Mouse (Mus musculus) liver, embryonic 12.5 days (tissue): Measurements from ENCODE around the gene Bst2. TPM values are rescaled to one million over a fixed set of nuclear protein-coding genes. Genes with fewer than 3 reads are reported as not detected.

ENCODE experiments used
- ATAC-seq: fragments of 200-750 bp; cut with Nextera tagmentation; 2 replicates; pipeline ENCODE4 v1.8.0; 2017; ENCODE audit warnings: moderate number of reproducible peaks, mild to moderate bottlenecking, moderate library complexity
- H3K27ac ChIP-seq: fragments of 300-500 bp; sonication (generic); 2 replicates; pipeline ENCODE4 v1.5.1; 2016; ENCODE audit warnings: mild to moderate bottlenecking
- H3K27me3 ChIP-seq: fragments of 300-500 bp; sonication (generic); replicated peaks from 2 replicates; pipeline ENCODE4 v1.6.1; 2016; ENCODE audit warnings: mild to moderate bottlenecking, moderate library complexity
- H3K36me3 ChIP-seq: fragments of 300-500 bp; sonication (generic); 2 replicates; pipeline ENCODE4 v1.6.1; 2016; ENCODE audit warnings: mild to moderate bottlenecking, moderate library complexity
- H3K4me1 ChIP-seq: fragments of 300-500 bp; sonication (generic); 2 replicates; pipeline ENCODE4 v1.6.1; 2016
- H3K4me2 ChIP-seq: fragments of 300-500 bp; sonication (generic); 2 replicates; pipeline ENCODE4 v1.6.1; 2016; ENCODE audit warnings: mild to moderate bottlenecking, moderate library complexity
- H3K4me3 ChIP-seq: fragments of 300-500 bp; sonication (generic); 2 replicates; pipeline ENCODE4 v1.5.1; 2016; ENCODE audit warnings: mild to moderate bottlenecking, moderate library complexity
- H3K9ac ChIP-seq: fragments of 300-500 bp; sonication (generic); 2 replicates; pipeline ENCODE4 v1.6.1; 2016; ENCODE audit warnings: mild to moderate bottlenecking, moderate library complexity
- H3K9me3 ChIP-seq: fragments of 300-500 bp; sonication (generic); replicated peaks from 2 replicates; pipeline ENCODE4 v1.6.1; 2016; ENCODE audit warnings: mild to moderate bottlenecking, moderate library complexity
- WGBS: fragments of 180-500 bp; shearing (Covaris S2); methylation state at CpG from one replicate; pipeline ENCODE4 v1.1.7; 2016; ENCODE audit not compliant: insufficient replicate concordance; 5-methylcytosine and 5-hydroxymethylcytosine counted together
- polyA plus RNA-seq: library from polyadenylated mRNA; unstranded; fragments of >200 nt; fragmentation: Nextera tagmentation; extraction: Ambion mirVana; gene quantifications from 2 replicates; pipeline ENCODE4 v1.2.1, GENCODE M21; 2016

The Bst2 gene
- polyA plus RNA-seq, 1 experiment from 2014 or later = 29.4 TPM

DNA sequence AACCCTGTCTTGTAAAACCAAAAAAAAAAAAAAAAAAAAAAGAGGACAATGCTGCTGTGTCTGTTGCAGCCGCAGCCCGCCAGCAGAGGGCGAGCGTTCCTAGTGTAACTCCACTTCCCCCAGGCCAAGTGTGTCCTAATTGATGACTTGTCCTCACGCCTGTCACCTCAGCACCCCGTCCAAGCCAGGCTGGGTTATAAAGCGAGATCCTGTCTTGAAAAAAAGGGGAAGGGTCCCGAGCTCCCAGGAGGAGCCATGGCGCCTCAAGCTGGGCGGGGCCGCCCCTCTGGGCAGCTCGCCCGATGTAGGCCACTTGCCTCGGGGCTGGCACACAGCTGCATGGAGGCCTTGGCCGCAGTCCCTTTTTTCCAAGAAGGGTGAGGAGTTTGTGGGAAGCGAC, 42.2 kb downstream of the Bst2 start:
- no peak overlapping the region for H3K4me2 ChIP-seq
- 30% methylated on average over 16 of the region's 16 CpGs for WGBS

DNA sequence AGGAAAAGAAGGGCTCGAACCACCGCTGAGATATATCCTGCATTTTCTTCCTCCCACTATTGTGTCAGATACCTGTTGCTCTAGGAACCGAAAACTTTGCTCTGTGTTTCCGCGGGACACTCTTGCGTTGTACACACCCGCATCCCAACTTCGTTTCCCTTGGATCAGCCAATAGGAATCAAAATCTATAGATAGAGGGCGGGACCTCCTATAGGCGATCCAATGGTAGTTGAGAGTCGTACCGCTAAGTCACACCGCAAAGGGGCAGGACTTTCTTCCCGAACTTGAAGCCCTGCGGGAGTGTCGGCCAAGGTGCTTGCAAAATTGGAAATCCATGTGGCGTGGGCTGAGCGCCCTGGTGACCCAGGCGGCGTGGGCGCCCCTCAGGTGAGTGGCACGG, 48.8 kb downstream of the Bst2 start:
- Histone ChIP-seq H3K27ac (peak overlapping the region; percentile 82), H3K4me2 (peak overlapping the region; percentile 100), H3K9ac (peak overlapping the region; percentile 84), H3K4me1 (peaks cover 48% of the 10 kb centered on the region), H3K27me3 (peaks cover 7% of the 10 kb centered on the region; the same call in 1 of the 2 replicates), H3K9me3 (no peaks in the 10 kb centered on the region), H3K4me3 (peak overlapping the region; percentile 85), H3K36me3 (peaks cover 37% of the 10 kb centered on the region)
- under 1% methylated on average over 22 of the region's 22 CpGs for WGBS
- peak; percentile 85 for ATAC-seq

More for the DNA sequence above, 42.2 kb downstream of the Bst2 start:
- H3K9ac ChIP-seq = no peak overlapping the region
- H3K9me3 ChIP-seq = no peaks in the 10 kb centered on the region
- ATAC-seq = peak; percentile 20; the same call in 1 of the 2 replicates
- H3K27me3 ChIP-seq = no peaks in the 10 kb centered on the region
- peaks cover 52% of the 10 kb centered on the region for H3K4me1 ChIP-seq
- no peak overlapping the region for H3K4me3 ChIP-seq
- H3K27ac ChIP-seq = no peak overlapping the region
- peaks cover 46% of the 10 kb centered on the region for H3K36me3 ChIP-seq

DNA sequence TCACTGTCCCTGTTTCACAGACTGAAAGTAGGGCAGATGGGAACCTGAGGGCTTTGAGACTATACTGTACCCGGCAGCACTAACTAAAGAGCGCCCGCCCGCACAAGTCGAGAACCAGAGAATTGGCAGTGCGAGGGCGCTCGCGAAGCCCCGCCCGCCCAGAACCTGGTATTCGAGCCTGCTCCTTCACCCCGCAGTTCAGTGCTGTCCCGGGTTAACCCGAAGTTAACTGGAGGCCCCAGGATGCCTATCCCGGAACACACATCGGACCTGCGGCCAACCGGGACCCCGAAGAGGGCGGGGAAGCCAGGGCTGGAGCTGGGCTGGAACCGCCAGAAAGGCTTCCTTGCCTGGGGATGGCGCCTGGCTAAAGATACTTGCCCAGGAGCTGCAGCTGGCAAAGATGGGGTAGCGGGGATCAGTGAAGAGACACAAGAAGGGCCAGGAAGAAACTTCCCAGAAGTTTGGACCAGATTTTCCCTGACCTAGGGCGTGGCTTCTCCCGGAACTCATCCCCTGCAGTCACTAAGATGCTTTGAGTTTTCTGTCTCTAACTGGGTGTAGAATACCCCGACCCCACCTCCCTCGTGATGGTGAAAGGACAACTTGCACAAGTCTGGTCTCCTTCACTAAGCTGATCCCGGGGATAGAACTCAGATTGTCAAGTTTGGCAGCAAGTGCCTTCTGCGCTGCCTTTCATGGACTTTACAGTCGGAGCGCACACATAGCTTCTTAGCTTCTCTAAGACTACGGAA, 49.4 kb downstream of the Bst2 start, which contains the start of gene Gtpbp3:
Gene Gtpbp3, plus strand, starts transcription at position 413 of the 755 bp plus-strand sequence.
- Histone ChIP-seq H3K9me3 (no peaks in the 10 kb centered on the region), H3K4me2 (peak within 1 kb of the TSS; percentile 100), H3K36me3 (peaks cover 32% of the 10 kb centered on the region), H3K27me3 (peaks cover 7% of the 10 kb centered on the region; the same call in 1 of the 2 replicates), H3K27ac (peak within 1 kb of the TSS; percentile 82), H3K4me1 (peaks cover 45% of the 10 kb centered on the region), H3K4me3 (peak within 1 kb of the TSS; percentile 85), H3K9ac (peak within 1 kb of the TSS; percentile 84)
- peak; percentile 45 for ATAC-seq
- 2% methylated on average over 33 of the region's 33 CpGs for WGBS

DNA sequence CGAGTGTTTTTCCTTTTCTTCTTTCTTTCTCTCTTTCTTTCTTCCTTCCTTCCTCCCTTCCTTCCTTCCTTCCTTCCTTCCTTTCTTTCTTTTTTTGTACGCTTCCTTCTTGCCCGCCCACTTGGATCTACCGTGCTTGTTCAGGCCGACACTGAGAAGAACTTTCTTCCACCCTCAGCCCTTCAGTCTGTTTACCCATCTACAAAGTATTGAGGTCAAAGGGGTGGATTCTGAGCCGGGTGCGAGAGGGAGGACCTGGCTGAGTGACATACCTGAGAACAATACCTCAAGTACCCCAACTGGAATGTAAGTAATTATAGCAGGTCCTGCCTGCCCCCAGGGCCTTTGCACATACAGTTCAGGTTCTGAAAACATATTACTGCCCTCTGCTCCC, 51.1 kb downstream of the Bst2 start:
- ATAC-seq = no peak
- 33% methylated on average over 7 of the region's 7 CpGs for WGBS
- H3K9ac ChIP-seq = peak overlapping the region; percentile 69; the same call in 1 of the 2 replicates
- peak overlapping the region; percentile 66 for H3K4me3 ChIP-seq
- H3K27ac ChIP-seq = no peak overlapping the region
- H3K27me3 ChIP-seq = peaks cover 20% of the 10 kb centered on the region
- H3K36me3 ChIP-seq = peaks cover 17% of the 10 kb centered on the region
- peaks cover 46% of the 10 kb centered on the region for H3K4me1 ChIP-seq
- H3K9me3 ChIP-seq = no peaks in the 10 kb centered on the region
- H3K4me2 ChIP-seq = peak overlapping the region; percentile 91

DNA sequence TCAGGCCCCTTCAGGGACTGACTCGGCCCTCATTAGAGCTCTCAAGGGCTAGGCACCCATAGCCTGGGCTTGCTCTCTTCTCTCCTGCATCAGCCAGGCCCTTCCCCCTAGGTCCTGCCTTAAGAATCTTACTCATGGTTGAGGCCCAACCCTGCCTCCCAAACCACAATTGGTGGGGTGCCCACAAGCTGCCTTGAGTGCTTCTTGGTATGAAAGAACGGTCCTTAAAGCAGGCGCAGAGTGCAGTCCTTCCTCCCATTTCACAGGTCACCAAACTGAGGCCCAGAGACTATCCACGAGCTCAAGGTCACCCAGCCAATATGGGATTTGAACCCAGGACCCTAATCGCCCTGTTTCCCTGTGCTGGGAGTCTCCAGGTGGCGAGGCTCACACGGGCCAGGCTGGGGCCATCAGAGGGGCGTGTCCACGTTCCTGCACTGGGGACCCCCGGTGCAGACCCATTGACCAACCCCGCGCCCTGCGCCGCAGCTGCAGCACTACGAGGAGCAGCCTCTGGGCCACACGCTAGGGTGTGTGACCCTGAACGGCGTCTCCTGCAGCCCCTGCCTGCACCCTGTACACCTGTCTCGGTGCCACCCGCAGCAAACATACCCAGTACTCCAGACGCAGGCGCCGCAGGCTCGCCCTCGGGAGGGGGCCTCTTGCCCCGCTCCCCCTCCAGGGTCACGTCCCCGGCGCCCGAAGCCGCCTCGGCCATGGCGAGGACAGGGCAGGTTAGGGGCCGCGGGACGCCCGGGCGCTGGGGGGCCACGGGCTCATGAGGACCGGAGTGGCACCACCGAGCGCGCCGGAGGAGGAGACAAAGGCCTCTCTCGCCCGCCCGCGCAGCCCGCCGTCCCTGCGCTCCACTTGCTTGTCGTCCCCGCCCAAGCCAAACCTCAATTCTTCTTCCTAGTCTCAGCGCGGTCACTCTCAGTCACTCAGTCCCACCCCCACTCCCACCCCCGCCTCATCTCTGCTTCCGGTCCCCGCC, 51.8 kb downstream of the Bst2 start, which contains the start of gene Ano8:
Gene Ano8, minus strand, starts transcription at position 822 of the 994 bp plus-strand sequence.
- Histone ChIP-seq H3K27ac (no peak within 1 kb of the TSS), H3K9me3 (no peaks in the 10 kb centered on the region), H3K36me3 (peaks cover 10% of the 10 kb centered on the region), H3K27me3 (peaks cover 27% of the 10 kb centered on the region), H3K4me2 (peak within 1 kb of the TSS; percentile 91), H3K4me1 (peaks cover 53% of the 10 kb centered on the region), H3K9ac (peak within 1 kb of the TSS; percentile 69), H3K4me3 (peak within 1 kb of the TSS; percentile 66)
- WGBS = 6% methylated on average over 53 of the region's 58 CpGs
- ATAC-seq = peak; percentile 10; the same call in 1 of the 2 replicates

DNA sequence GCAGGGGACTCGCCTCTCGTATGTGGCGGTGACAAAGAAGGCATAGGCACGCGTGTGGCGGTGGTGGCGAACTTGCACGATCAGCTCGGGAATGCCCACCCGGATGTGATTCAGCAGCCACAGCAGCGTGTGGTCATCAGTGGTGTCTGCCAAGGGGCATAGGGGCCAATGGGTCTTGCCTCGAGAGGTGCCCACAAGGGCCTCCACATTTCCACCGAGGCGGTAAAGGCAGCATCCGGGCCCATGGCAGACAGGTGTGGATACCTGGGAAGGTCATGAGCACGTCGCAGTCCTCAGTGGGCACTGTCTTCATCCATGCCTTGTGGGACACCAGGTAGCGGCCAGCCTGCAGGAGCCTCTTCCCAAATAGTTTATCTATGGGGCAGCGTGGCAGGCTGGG, 52.5 kb downstream of the Bst2 start:
- Histone ChIP-seq H3K4me1 (peaks cover 54% of the 10 kb centered on the region), H3K9me3 (no peaks in the 10 kb centered on the region), H3K27me3 (peaks cover 30% of the 10 kb centered on the region), H3K9ac (no peak overlapping the region), H3K36me3 (peaks cover 3% of the 10 kb centered on the region; the same call in 1 of the 2 replicates), H3K27ac (no peak overlapping the region), H3K4me2 (peak overlapping the region; percentile 91), H3K4me3 (peak overlapping the region; percentile 66; the same call in 1 of the 2 replicates)
- ATAC-seq = no peak
- WGBS = 83% methylated on average over 19 of the region's 19 CpGs

Other genes with a start within 250 kb of the Bst2 start
- gene Use1, start 170.6 kb downstream of the Bst2 start, polyA plus RNA-seq = 60.2 and 61.1 TPM in 2 replicates
- gene Ocel1, start 166.2 kb downstream of the Bst2 start, polyA plus RNA-seq = 6.8 and 6.9 TPM in 2 replicates
- gene Nr2f6, start 155.5 kb downstream of the Bst2 start, polyA plus RNA-seq = 35.3 and 38.8 TPM in 2 replicates
- 3.6 and 4.0 TPM in 2 replicates for gene Ushbp1, start 141.7 kb downstream of the Bst2 start, polyA plus RNA-seq
- gene Babam1, start 140.6 kb downstream of the Bst2 start, polyA plus RNA-seq = 79.0 and 82.6 TPM in 2 replicates
- 57.9 and 58.3 TPM in 2 replicates for gene Ankle1, start 131.4 kb downstream of the Bst2 start, polyA plus RNA-seq
- 16.0 and 17.4 TPM in 2 replicates for gene Abhd8, start 73.8 kb downstream of the Bst2 start, polyA plus RNA-seq
- gene Mrpl34, start 72.5 kb downstream of the Bst2 start, polyA plus RNA-seq = 168 and 173 TPM in 2 replicates
- 60.6 and 63.1 TPM in 2 replicates for gene Dda1, start 68.3 kb downstream of the Bst2 start, polyA plus RNA-seq
- gene Ano8, start 51.5 kb downstream of the Bst2 start, polyA plus RNA-seq = 1.2 TPM in 2 replicates
- 9.3 and 9.6 TPM in 2 replicates for gene Gtpbp3, start 49.4 kb downstream of the Bst2 start, polyA plus RNA-seq
- gene Plvap, start 25.7 kb downstream of the Bst2 start, polyA plus RNA-seq = 44.8 and 46.7 TPM in 2 replicates
- gene Ccdc194, start 11.7 kb downstream of the Bst2 start, polyA plus RNA-seq = 0.30 and 0.57 TPM in 2 replicates
- 39.2 and 42.7 TPM in 2 replicates for gene Mvb12a, start 5.5 kb upstream of the Bst2 start, polyA plus RNA-seq
- 0.61 and 0.75 TPM in 2 replicates for gene Tmem221, start 21.4 kb upstream of the Bst2 start, polyA plus RNA-seq
- 0.32 and 0.36 TPM in 2 replicates for gene Nxnl1, start 29.1 kb upstream of the Bst2 start, polyA plus RNA-seq
- 4.1 and 4.4 TPM in 2 replicates for gene Slc27a1, start 31.4 kb upstream of the Bst2 start, polyA plus RNA-seq
- gene Pgls, start 54.7 kb upstream of the Bst2 start, polyA plus RNA-seq = 138 and 144 TPM in 2 replicates
- 1.3 and 2.3 TPM in 2 replicates for gene Fam129c, start 60.2 kb upstream of the Bst2 start, polyA plus RNA-seq
- 29.0 and 30.1 TPM in 2 replicates for gene Colgalt1, start 73.5 kb upstream of the Bst2 start, polyA plus RNA-seq
- 0.22 and 0.31 TPM in 2 replicates for gene Unc13a, start 134.3 kb upstream of the Bst2 start, polyA plus RNA-seq
- gene Jak3, start 138.8 kb upstream of the Bst2 start, polyA plus RNA-seq = 9.2 and 10.4 TPM in 2 replicates
- gene Insl3, start 151.8 kb upstream of the Bst2 start, polyA plus RNA-seq = 1.5 and 2.1 TPM in 2 replicates
- gene B3gnt3, start 164.3 kb upstream of the Bst2 start, polyA plus RNA-seq = 3.6 and 4.2 TPM in 2 replicates
- 19.5 and 20.6 TPM in 2 replicates for gene Fcho1, start 188.3 kb upstream of the Bst2 start, polyA plus RNA-seq